ENCODE assay signal across 8 mouse cellular contexts in genomic region chr4:43010161-43011038, GRCm38 (mm10). TPM values are rescaled to one million over a fixed set of nuclear protein-coding genes. Genes with fewer than 3 reads are reported as not detected.
DNase-seq lines count a peak whose midpoint lies in the region; ATAC-seq lines count a peak whose summit lies in the region.

TSS of gene Fancg (minus strand) at chr4:43010506.

- ATAC-seq in inflammation-experienced regulatory T-cells, adult 6 months: peak; percentile 90
- peak; percentile 83 for ATAC-seq in megakaryocyte progenitor cell, adult 5-6 weeks (replicated peaks; ENCODE audit: poor library complexity)

- peak; percentile 90 for DNase-seq in adrenal gland, adult 2 months
- peak; percentile 94 for DNase-seq in embryo, embryonic 10.5 days (ENCODE audit: low spot score)
- DNase-seq in gastrocnemius, postnatal 14 days: peak; percentile 81
- DNase-seq in left cerebral cortex, postnatal 10 days (ENCODE audit: extremely low spot score in 1 of 2, low spot score in 2 of 2): peak; percentile 81 to 89
- peak; percentile 79 for DNase-seq in right cerebral cortex, postnatal 14 days
- peak; percentile 75 to 80 for DNase-seq in urinary bladder, postnatal 4 days (ENCODE audit: low spot score in 2 of 2)

- intact Hi-C loops in gastrocnemius, postnatal 14 days (cut with DNase I; ENCODE audit: low total_unique reads): no loop called here
- intact Hi-C loops in left cerebral cortex, postnatal 10 days (cut with DNase I): no loop called here

RNA-seq across cellular contexts. Expression of gene Fancg, which starts in this region (rescaled TPM):
- 1 to 10 TPM; 7.7 to 8.9 TPM for total RNA-seq in adrenal gland, adult 2 months (2021)
- polyA plus RNA-seq in adrenal gland, adult 2 months (2012; rRNA removed): 10.8 and 13.5 TPM in 2 replicates
- total RNA-seq in gastrocnemius, postnatal 14 days (2021): 1 to 10 TPM; 2.2 to 2.6 TPM
- polyA plus RNA-seq in inflammation-experienced regulatory T-cells, adult 6 months (2017; shearing (Covaris generic)): 10 to 100 TPM; 22.9 to 41.7 (median 31.8) TPM
- total RNA-seq in left cerebral cortex, postnatal 10 days (2021): 10 to 100 TPM in 1 of 2 experiments, 1 to 10 TPM in 1; 8.4 to 10.8 TPM
- total RNA-seq in megakaryocyte progenitor cell, adult 5-6 weeks (2015): 18.3 and 19.3 TPM in 2 replicates
- 12.3 and 17.8 TPM in 2 replicates for total RNA-seq in megakaryocyte progenitor cell, adult 5-6 weeks (2017)

Comparison
In these comparisons a context has a peak if more than half of its experiments do, and no peak if none do; other contexts are left out.
1. Peak in every context shown above with its lines: DNase-seq and ATAC-seq.